Mouse (Mus musculus) heart, embryonic 13.5 days (tissue): ENCODE measurements at regions not wholly inside any gene's neighbourhood (a gene's known extent, or its start where the extent isn't known, plus 50 kb on each side); places are given as distances from the start of the nearest gene placed in this dataset.

ENCODE experiments used
- ATAC-seq: fragments of 200-750 bp; cut with Nextera tagmentation; 2 replicates; pipeline ENCODE4 v1.8.0; 2017; ENCODE audit warnings: moderate TSS enrichment; ENCODE audit not compliant: insufficient number of reproducible peaks, low FRiP score, low TSS enrichment; ENCODE audit errors: extremely low read depth
- H3K27ac ChIP-seq: fragments of 300-500 bp; sonication (generic); replicated peaks from 2 replicates; pipeline ENCODE4 v1.5.1; 2015; ENCODE audit warnings: moderate library complexity, mild to moderate bottlenecking, inconsistent platforms
- H3K27me3 ChIP-seq: fragments of 300-500 bp; sonication (generic); replicated peaks from 2 replicates; pipeline ENCODE4 v1.6.1; 2015; ENCODE audit warnings: mild to moderate bottlenecking, inconsistent platforms
- H3K36me3 ChIP-seq: fragments of 300-500 bp; sonication (generic); 2 replicates; pipeline ENCODE4 v1.6.1; 2015; ENCODE audit warnings: mild to moderate bottlenecking, inconsistent platforms
- H3K4me1 ChIP-seq: fragments of 300-500 bp; sonication (generic); 2 replicates; pipeline ENCODE4 v1.6.1; 2015; ENCODE audit warnings: inconsistent platforms
- H3K4me2 ChIP-seq: fragments of 300-500 bp; sonication (generic); 2 replicates; pipeline ENCODE4 v1.6.1; 2015; ENCODE audit warnings: inconsistent platforms, mild to moderate bottlenecking, moderate library complexity
- H3K4me3 ChIP-seq: fragments of 300-500 bp; sonication (generic); 2 replicates; pipeline ENCODE4 v1.5.1; 2015; ENCODE audit warnings: moderate library complexity, mild to moderate bottlenecking, inconsistent platforms
- H3K9ac ChIP-seq: fragments of 300-500 bp; sonication (generic); 2 replicates; pipeline ENCODE4 v1.6.1; 2015; ENCODE audit warnings: inconsistent platforms, mild to moderate bottlenecking, moderate library complexity
- H3K9me3 ChIP-seq: fragments of 300-500 bp; sonication (generic); 2 replicates; pipeline ENCODE4 v1.6.1; 2016; ENCODE audit warnings: inconsistent platforms
- WGBS: fragments of 180-500 bp; shearing (Covaris S2); methylation state at CpG from one replicate; pipeline ENCODE4 v1.1.7; 2015; ENCODE audit warnings: mixed read lengths; 5-methylcytosine and 5-hydroxymethylcytosine counted together

DNA sequence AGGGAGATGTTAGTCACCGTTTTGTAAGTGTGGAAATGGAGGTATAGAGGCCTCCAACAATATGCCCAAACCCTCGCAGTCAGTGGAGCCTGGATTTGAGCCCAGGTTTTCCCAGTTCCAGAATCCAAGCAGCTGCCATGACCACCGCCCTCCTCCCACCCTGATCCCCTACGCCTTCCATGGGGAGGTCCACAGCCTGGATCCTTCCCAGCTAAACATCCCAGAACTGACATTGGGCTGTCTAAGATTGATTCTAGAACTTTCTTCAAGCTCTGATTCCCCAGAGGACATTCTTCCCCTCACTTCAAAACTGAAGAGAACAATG lies 199.2 kb downstream of the Bcl2l11 start:
- Histone ChIP-seq H3K9me3 (no peaks in the 10 kb centered on the region), H3K9ac (peak overlapping the region; percentile 59; the same call in 1 of the 2 replicates), H3K4me1 (peaks cover 40% of the 10 kb centered on the region), H3K27ac (peak overlapping the region; percentile 59), H3K36me3 (no peaks in the 10 kb centered on the region), H3K4me2 (no peak overlapping the region), H3K27me3 (no peaks in the 10 kb centered on the region), H3K4me3 (no peak overlapping the region)
- ATAC-seq: no peak
- 76% methylated on average over 4 of the region's 4 CpGs for WGBS

DNA sequence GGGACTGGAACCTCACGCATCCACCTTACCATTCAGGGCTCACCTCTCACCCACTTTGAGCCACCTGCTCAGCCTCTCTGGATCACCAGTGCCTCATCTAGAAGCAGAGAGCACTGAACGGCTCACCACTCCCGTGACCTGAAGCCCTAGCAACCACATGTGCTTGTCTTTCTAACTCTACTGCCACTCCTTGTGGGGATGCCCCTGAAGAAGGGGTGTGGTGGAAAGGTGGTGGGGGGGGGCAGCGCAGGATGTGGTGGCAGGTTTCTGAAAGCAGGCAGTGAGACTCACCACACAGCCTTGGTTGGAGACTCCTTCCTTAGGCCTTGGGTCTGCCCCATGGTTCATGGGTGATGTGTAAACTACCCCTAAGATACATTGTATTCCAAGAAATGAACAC lies 199.6 kb downstream of the Bcl2l11 start:
- H3K4me2 ChIP-seq: no peak overlapping the region
- H3K36me3 ChIP-seq: no peaks in the 10 kb centered on the region
- peaks cover 38% of the 10 kb centered on the region for H3K4me1 ChIP-seq
- H3K9ac ChIP-seq: no peak overlapping the region
- no peak overlapping the region for H3K4me3 ChIP-seq
- 86% methylated on average over 4 of the region's 4 CpGs for WGBS
- no peak overlapping the region for H3K27ac ChIP-seq
- H3K9me3 ChIP-seq: no peaks in the 10 kb centered on the region
- no peak for ATAC-seq
- no peaks in the 10 kb centered on the region for H3K27me3 ChIP-seq

GRCm38 (mm10) chr2:128330833-128331232 lies 205.0 kb downstream of the Bcl2l11 start:
- no peak overlapping the region for H3K9ac ChIP-seq
- H3K4me3 ChIP-seq: no peak overlapping the region
- H3K27me3 ChIP-seq: peaks cover 8% of the 10 kb centered on the region; the same call in 1 of the 2 replicates
- no peak overlapping the region for H3K4me2 ChIP-seq
- no peaks in the 10 kb centered on the region for H3K9me3 ChIP-seq
- ATAC-seq: no peak
- H3K4me1 ChIP-seq: peaks cover 29% of the 10 kb centered on the region
- WGBS: 80% methylated on average over 9 of the region's 9 CpGs
- H3K36me3 ChIP-seq: no peaks in the 10 kb centered on the region
- no peak overlapping the region for H3K27ac ChIP-seq

DNA sequence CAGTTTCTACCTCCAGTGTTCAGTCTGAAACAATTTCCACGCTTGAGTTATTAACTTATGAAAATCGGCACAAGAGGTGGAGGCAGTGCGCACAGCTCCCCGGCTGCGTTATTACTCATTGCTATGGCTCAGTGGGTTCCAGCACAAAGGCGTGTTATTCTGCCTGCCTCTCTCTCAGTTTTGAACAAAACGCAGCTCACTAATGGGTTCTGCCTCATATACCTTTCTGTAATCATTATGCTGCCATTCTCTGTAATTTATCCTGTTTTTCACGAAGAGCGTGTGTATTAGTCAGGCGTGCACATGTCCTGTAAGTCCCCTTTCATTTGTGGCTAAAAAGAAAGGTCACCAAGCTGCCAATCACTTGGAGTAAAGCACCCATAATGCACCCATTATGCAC lies 205.4 kb downstream of the Bcl2l11 start:
- Histone ChIP-seq H3K4me2 (no peak overlapping the region), H3K9me3 (no peaks in the 10 kb centered on the region), H3K4me1 (peaks cover 30% of the 10 kb centered on the region), H3K4me3 (no peak overlapping the region), H3K9ac (no peak overlapping the region), H3K36me3 (no peaks in the 10 kb centered on the region), H3K27ac (no peak overlapping the region), H3K27me3 (peaks cover 8% of the 10 kb centered on the region; the same call in 1 of the 2 replicates)
- WGBS: 85% methylated on average over 10 of the region's 10 CpGs
- no peak for ATAC-seq

GRCm38 (mm10) chr2:128331681-128332080 lies 205.8 kb downstream of the Bcl2l11 start:
- Histone ChIP-seq H3K36me3 (no peaks in the 10 kb centered on the region), H3K9ac (no peak overlapping the region), H3K4me3 (no peak overlapping the region), H3K4me1 (peaks cover 30% of the 10 kb centered on the region), H3K9me3 (no peaks in the 10 kb centered on the region), H3K27ac (no peak overlapping the region), H3K4me2 (no peak overlapping the region), H3K27me3 (peaks cover 8% of the 10 kb centered on the region; the same call in 1 of the 2 replicates)
- 52% methylated on average over 8 of the region's 8 CpGs for WGBS
- ATAC-seq: no peak

GRCm38 (mm10) chr2:128333401-128334142 lies 207.7 kb downstream of the Bcl2l11 start:
- H3K27ac ChIP-seq: 0 out of 2 replicates have a peak overlapping the region, but pooled peaks have one; percentile 54
- H3K27me3 ChIP-seq: peaks cover 8% of the 10 kb centered on the region; the same call in 1 of the 2 replicates
- peaks cover 39% of the 10 kb centered on the region for H3K4me1 ChIP-seq
- no peak for ATAC-seq
- H3K36me3 ChIP-seq: no peaks in the 10 kb centered on the region
- no peak overlapping the region for H3K9ac ChIP-seq
- H3K4me2 ChIP-seq: no peak overlapping the region
- H3K4me3 ChIP-seq: no peak overlapping the region
- no peaks in the 10 kb centered on the region for H3K9me3 ChIP-seq
- WGBS: 52% methylated on average over 10 of the region's 10 CpGs

GRCm38 (mm10) chr2:128334143-128334470 lies 208.3 kb downstream of the Bcl2l11 start:
- Histone ChIP-seq H3K4me1 (peaks cover 44% of the 10 kb centered on the region), H3K27ac (peak overlapping the region; percentile 54)

GRCm38 (mm10) chr2:128334757-128335500 lies 209.1 kb downstream of the Bcl2l11 start:
- no peak for ATAC-seq
- H3K36me3 ChIP-seq: no peaks in the 10 kb centered on the region
- H3K9me3 ChIP-seq: no peaks in the 10 kb centered on the region
- H3K4me3 ChIP-seq: no peak overlapping the region
- peaks cover 52% of the 10 kb centered on the region for H3K4me1 ChIP-seq
- H3K9ac ChIP-seq: no peak overlapping the region
- whole genome bisulfite sequencing: 39% methylated on average over 7 of the region's 7 CpGs
- H3K27me3 ChIP-seq: peaks cover 8% of the 10 kb centered on the region; the same call in 1 of the 2 replicates
- no peak overlapping the region for H3K4me2 ChIP-seq
- H3K27ac ChIP-seq: peak overlapping the region; percentile 54; the same call in 1 of the 2 replicates

More at GRCm38 (mm10) chr2:128334143-128334470, 208.3 kb downstream of the Bcl2l11 start:
- 37% methylated on average over 2 of the region's 2 CpGs for WGBS
- Histone ChIP-seq H3K9me3 (no peaks in the 10 kb centered on the region), H3K27me3 (peaks cover 8% of the 10 kb centered on the region; the same call in 1 of the 2 replicates), H3K9ac (no peak overlapping the region), H3K4me3 (no peak overlapping the region), H3K36me3 (no peaks in the 10 kb centered on the region), H3K4me2 (no peak overlapping the region)
- ATAC-seq: no peak

DNA sequence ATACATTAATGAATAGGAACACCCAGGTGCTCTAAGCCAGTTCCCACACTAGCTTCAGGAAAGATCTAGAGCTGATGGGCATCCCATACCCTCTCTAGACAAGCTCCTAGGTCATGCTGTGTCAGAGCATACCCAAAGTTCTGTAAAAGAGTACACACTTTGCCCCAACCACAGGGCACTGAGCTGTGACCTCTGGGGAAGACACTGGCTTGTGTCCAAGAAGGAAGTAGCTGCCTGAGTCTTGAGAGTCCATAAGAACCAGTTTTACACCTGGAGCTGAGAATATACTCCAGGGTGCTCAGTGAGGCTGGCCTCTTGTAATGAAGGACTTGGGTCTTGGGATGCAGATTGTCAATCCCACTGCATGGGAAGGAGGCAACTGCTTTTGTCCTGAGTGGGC lies 211.4 kb downstream of the Bcl2l11 start:
- no peak overlapping the region for H3K27ac ChIP-seq

GRCm38 (mm10) chr2:128337791-128338190 lies 212.0 kb downstream of the Bcl2l11 start:
- Histone ChIP-seq H3K27me3 (no peaks in the 10 kb centered on the region; the same call in 1 of the 2 replicates), H3K9me3 (no peaks in the 10 kb centered on the region), H3K36me3 (no peaks in the 10 kb centered on the region), H3K4me2 (no peak overlapping the region), H3K27ac (peak overlapping the region; percentile 90), H3K9ac (no peak overlapping the region), H3K4me3 (no peak overlapping the region), H3K4me1 (peaks cover 76% of the 10 kb centered on the region)
- no peak for ATAC-seq
- 84% methylated on average over 5 of the region's 5 CpGs for WGBS

More for the DNA sequence above, 211.4 kb downstream of the Bcl2l11 start:
- Histone ChIP-seq H3K9ac (no peak overlapping the region), H3K9me3 (no peaks in the 10 kb centered on the region), H3K4me3 (no peak overlapping the region), H3K36me3 (no peaks in the 10 kb centered on the region), H3K4me1 (peaks cover 72% of the 10 kb centered on the region), H3K4me2 (no peak overlapping the region), H3K27me3 (no peaks in the 10 kb centered on the region; the same call in 1 of the 2 replicates)
- ATAC-seq: no peak

GRCm38 (mm10) chr2:128338474-128338873 lies 212.6 kb downstream of the Bcl2l11 start:
- Histone ChIP-seq H3K4me2 (peak overlapping the region; percentile 48), H3K9ac (no peak overlapping the region), H3K9me3 (no peaks in the 10 kb centered on the region), H3K36me3 (no peaks in the 10 kb centered on the region), H3K4me1 (peaks cover 73% of the 10 kb centered on the region), H3K27me3 (no peaks in the 10 kb centered on the region), H3K4me3 (no peak overlapping the region), H3K27ac (peak overlapping the region; percentile 90)
- WGBS: 31% methylated on average over 4 of the region's 4 CpGs
- no peak for ATAC-seq
